Comparison of ENCODE assay signal across 8 mouse cellular contexts in the genomic region with DNA sequence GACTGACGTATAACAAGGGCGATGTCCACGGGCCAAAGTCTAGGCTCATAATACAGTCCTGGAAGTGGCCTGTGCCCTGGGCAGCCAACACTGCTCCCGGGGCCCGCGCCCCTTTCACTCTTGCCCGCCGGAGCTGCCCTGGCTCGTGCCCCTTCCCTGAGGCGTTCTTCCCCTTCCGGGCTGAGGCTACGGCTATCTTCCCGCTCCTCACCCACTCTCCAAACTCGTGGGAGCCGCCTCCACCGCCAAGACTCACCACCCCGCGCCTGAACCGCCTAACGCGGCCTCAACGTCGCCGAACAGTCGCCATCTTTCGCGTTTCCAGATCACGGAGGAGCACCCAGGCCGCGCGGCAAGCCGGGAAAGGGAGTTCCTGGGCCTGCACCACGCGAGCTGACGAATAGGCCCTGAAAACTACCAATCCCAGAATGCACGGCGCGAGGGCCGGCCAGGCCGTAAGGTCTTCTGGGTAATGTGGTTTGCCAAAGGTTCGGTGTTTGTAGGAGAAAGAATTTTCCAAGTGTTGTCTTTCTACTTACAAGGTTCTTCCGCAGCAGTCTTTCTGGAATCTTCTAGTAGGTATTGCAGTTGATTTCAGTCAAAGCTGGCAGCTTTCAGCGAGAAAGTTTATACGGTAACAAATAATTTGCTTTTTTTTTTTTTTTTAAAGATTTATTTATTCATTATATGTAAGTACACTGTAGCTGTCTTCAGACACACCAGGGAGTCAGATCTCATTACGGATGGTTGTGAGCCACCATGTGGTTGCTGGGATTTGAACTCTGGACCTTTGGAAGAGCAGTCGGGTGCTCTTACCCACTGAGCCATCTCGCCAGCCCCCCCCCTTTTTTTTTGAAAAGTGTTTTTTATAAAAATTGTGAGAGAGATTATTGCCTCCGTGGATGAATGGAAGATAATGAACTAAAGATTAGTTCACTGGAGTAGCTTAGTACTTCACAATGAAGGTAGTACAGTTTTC. TPM values are rescaled to one million over a fixed set of nuclear protein-coding genes. Genes with fewer than 3 reads are reported as not detected.
DNase-seq lines count a peak whose midpoint lies in the region; ATAC-seq lines count a peak whose summit lies in the region.

Gene Ddx23 (minus strand): TSS at position 328 of the 979 bp plus-strand sequence.

- WGBS in intestine, embryonic 14.5 days, result 3% methylated on average over 47 of the region's 48 CpGs

- H3K27ac ChIP-seq in intestine, embryonic 14.5 days (ENCODE audit: low read depth), result peak within 1 kb of the TSS; percentile 91

- H3K9me3 ChIP-seq in intestine, embryonic 14.5 days (ENCODE audit: control insufficient read depth, low read length), result no peaks in the 10 kb centered on the region

- intact Hi-C loops in left cerebral cortex, postnatal 14 days (cut with DNase I), result loop anchor here (1.0 to 5.0 kb wide), 2 partner anchors 29 to 124 kb away; partner anchors contain the start of gene Wnt1

- peak within 1 kb of the TSS; percentile 88 for H3K4me2 ChIP-seq in intestine, embryonic 14.5 days (ENCODE audit: low read length)

- H3K36me3 ChIP-seq in intestine, embryonic 14.5 days (ENCODE audit: control insufficient read depth, insufficient read depth, low read length), result peaks cover 12% of the 10 kb centered on the region

- peak within 1 kb of the TSS; percentile 87 for H3K4me3 ChIP-seq in intestine, embryonic 14.5 days (ENCODE audit: low read depth, low read length)

- peak; percentile 89 to 91 for DNase-seq in adrenal gland, adult 18-20 months (ENCODE audit: low spot score in 2 of 2)
- peak; percentile 98 for DNase-seq in embryo, embryonic 11 days
- peak; percentile 95 for DNase-seq in gastrocnemius, postnatal 25 days
- DNase-seq in intestine, embryonic 14.5 days (ENCODE audit: low spot score), result peak; percentile 95
- peak; percentile 97 for DNase-seq in left cerebral cortex, postnatal 14 days (ENCODE audit: low spot score in 2 of 2)
- DNase-seq in mesoderm, embryonic 11.5 days (ENCODE audit: low read depth, low spot score), result peak; percentile 95
- DNase-seq in right cerebral cortex, postnatal 36 days (ENCODE audit: low spot score in 2 of 2), result peak; percentile 96
- DNase-seq in yolk sac, embryonic 10.5 days (ENCODE audit: low spot score), result peak; percentile 97

- no peaks in the 10 kb centered on the region for H3K27me3 ChIP-seq in intestine, embryonic 14.5 days (replicated peaks; ENCODE audit: control insufficient read depth, insufficient read depth, low read length)

- H3K9ac ChIP-seq in intestine, embryonic 14.5 days (ENCODE audit: low read length), result peak within 1 kb of the TSS; percentile 90

- ATAC-seq in intestine, embryonic 14.5 days (replicated peaks; ENCODE audit: low FRiP score, low TSS enrichment, low read depth), result peak; percentile 94

- H3K4me1 ChIP-seq in intestine, embryonic 14.5 days (replicated peaks; ENCODE audit: control insufficient read depth, insufficient read depth, low read length), result peaks cover 4% of the 10 kb centered on the region; the same call in 1 of the 2 replicates

RNA-seq across cellular contexts. Expression of gene Ddx23, which starts in this region (rescaled TPM):
- 10 to 100 TPM; 80.7 to 83.8 TPM for total RNA-seq in adrenal gland, adult 18-20 months (2021)
- 10 to 100 TPM; 53.1 to 56.8 TPM for total RNA-seq in gastrocnemius, postnatal 25 days (2021)
- 27.1 TPM in 2 replicates for polyA plus RNA-seq in intestine, embryonic 14.5 days (2014; fragmentation: Nextera tagmentation; extraction: Ambion mirVana)
- total RNA-seq in left cerebral cortex, postnatal 14 days (2021), result 10 to 100 TPM; 56.0 to 57.6 TPM

Comparison
In these comparisons a context has a peak if more than half of its experiments do, and no peak if none do; other contexts are left out.
1. Peak in every context shown above with its lines: DNase-seq, ATAC-seq, H3K4me3 ChIP-seq and H3K27ac ChIP-seq.